Mouse (Mus musculus): ENCODE data around the gene C1qb.

C1qb gene

GRCm38 (mm10) chr4:136893691-136894543, 7.9 kb upstream of the C1qb start:
- DNase-seq (ENCODE audit: low spot score in 2 of 2): no peak

- DNase-seq (ENCODE audit: low spot score in 2 of 2): no peak
These were observed 6.8 kb upstream of the C1qb start, which contains the start of gene C1qc for GRCm38 (mm10) chr4:136892811-136893210. C1qc (minus strand) TSS chr4:136893065.

- DNase-seq (ENCODE audit: low spot score in 2 of 2): no peak
These were observed 6.4 kb upstream of the C1qb start for GRCm38 (mm10) chr4:136892371-136892770.

DNA sequence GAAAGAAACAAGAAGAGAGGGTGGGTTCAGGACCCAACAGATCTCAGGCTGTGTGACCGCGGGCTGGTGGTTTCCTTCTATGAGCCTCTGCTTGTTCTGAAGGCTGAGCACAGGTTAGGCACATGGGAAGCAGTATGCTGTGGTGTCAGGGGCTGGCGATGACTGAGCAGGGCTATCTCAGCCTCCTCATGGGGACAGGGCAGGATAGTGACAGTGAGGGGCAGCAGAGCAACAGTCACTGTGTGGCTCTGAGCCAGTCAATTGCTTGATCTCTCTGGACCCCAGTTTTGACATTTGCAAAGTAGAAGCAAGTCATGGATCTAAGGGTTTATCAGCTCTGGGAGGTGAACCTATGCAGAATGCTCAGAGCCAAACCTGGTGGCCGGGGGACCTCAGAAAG, 5.1 kb upstream of the C1qb start:
- no peak for DNase-seq (ENCODE audit: low spot score in 2 of 2)

- DNase-seq (ENCODE audit: low spot score in 2 of 2): no peak
These were observed 4.0 kb upstream of the C1qb start for GRCm38 (mm10) chr4:136889981-136890380.

DNA sequence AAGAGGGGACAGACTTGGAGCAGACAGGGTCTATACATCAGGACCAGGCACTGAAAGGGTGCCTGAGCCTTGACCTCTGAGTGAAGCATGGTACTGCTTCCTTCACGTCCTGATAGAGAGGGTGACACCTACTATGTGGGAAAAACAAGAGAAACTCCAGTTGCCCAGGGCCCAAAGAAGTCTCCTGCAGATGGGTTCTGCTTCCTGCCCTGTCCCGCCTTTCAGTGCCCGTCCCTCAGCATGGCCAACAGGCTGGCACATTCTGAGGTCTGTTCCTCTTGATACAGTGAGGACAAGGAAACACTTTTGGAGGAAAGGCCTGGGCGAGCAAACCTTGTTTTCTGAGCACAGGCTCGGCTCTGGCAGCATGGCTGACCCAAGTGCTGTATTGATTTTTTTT, 1.7 kb upstream of the C1qb start:
- no peak for DNase-seq (ENCODE audit: low spot score in 2 of 2)

DNA sequence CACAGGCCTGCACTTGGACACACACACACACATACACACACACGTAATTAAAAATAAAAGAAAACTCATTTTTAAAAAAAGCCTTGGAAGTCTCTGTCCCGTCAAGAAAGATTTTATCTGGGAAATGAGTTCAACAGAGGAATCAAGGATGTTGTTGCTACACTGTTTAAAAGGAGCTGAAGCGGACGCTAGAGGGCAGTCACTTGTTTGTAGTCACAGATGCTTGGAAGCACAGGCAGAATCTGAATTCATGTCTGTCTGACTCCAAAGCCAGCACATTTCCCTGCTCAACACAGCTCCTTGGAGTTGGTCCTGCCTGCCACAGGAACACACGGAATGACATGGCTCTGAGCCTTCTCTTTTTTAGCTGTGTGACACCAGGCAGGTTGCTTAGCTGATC, 7.4 kb downstream of the C1qb start:
- no peak for DNase-seq (ENCODE audit: low spot score in 2 of 2)

DNA sequence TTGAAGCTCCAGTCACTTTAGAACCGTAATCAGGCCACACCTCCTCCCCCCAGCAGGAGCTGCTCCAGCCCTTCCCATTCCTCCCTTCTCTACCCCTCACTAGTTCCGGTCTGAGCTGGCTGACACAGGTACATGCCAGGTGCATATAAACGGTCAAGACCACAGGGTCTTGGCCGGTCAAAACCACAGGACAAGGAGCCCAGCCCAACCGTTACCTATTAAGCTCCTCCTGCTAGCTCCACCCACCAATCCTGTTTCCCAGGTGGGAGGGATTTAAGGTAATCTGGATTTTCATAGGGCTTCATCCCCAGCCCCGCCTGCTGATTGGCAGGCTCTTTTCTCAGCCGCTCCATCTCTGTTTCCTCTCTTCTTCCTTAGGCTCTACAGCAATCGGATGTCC, 7.8 kb downstream of the C1qb start:
- no peak for DNase-seq (ENCODE audit: low spot score in 2 of 2)

GRCm38 (mm10) chr4:136876971-136877370, 9.0 kb downstream of the C1qb start:
- no peak for DNase-seq (ENCODE audit: low spot score in 2 of 2)

- no peak for DNase-seq (ENCODE audit: low spot score in 2 of 2)
These were observed 11.0 kb downstream of the C1qb start for GRCm38 (mm10) chr4:136875012-136875411.

DNA sequence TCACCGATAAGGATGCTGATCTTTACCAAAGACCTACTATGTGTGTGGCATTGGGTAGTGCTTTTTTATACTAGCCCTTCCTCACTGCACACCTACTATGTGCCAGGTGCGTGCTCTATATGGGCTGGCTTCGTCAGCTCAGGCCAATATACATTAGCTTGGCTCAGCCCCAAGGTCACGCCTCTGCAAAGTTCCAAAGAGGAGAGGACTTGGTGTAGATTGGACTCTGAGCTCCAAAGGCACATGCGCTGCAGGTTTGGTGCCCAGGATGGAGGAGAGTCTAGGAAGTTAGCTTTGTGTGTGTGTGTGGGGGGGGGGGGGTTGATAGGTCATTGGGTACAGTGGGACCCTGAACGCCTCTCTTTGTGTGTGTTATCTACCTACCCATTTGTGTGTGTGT, 17.6 kb downstream of the C1qb start:
- DNase-seq (ENCODE audit: low spot score in 2 of 2): no peak

GRCm38 (mm10) chr4:136867690-136868345, 18.2 kb downstream of the C1qb start:
- no peak for DNase-seq (ENCODE audit: low spot score in 2 of 2)

- DNase-seq (ENCODE audit: low spot score in 2 of 2): no peak
These were observed 20.5 kb downstream of the C1qb start for GRCm38 (mm10) chr4:136865531-136865930.

DNA sequence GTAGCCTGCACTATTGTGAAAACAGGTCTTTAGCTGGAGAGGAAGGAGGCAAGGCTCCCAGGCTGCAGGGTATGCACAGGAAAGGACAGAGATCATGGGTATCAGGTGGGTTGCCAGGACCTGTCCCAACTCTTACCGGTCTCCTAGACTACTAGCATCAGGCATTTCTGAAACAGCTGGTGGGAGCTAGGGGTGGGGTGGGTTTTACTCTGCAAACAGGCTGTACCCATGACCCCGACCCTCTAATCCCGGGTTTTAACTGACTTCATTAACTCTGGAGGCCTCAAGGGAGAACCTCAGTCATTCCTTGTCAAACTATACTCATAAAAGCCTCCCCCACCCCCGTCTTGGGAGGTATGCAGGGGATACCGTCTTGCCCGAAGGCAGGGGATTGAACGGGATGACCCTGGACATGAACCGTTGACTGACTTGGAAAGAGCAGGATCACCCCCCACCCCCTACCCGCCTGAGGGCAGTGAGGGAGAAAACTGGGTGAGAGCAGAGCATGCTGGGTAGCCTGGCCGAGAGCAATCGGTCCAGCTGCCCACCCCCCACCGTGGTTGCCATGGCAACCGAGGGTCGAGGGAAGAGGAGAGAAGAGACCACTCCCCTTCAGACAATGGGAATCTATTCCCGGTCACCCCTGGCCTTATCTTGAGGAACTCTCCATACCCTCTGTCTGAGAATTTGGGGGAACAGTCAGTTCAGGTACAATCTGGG, 21.1 kb downstream of the C1qb start:
- no peak for DNase-seq (ENCODE audit: low spot score in 2 of 2)

DNA sequence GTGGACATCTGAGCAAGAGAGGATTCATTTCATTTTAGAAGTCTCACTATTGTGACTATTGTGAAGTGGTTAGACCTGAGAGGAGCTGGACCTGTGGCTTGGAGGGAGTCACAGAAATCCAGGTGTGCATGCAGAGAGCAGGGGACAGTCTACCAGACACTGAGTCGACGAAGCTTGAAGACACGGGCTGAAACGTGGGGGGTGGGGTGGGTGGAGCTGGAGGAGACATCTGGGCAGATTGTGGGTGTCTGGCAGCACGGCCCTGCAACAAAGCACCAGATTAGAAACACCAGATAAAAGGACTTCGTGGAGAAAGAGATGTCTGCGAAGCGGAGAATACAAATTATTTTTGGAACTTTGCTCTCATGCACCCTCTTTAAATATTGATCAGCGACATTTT, 22.5 kb downstream of the C1qb start:
- DNase-seq (ENCODE audit: low spot score in 2 of 2): no peak

DNA sequence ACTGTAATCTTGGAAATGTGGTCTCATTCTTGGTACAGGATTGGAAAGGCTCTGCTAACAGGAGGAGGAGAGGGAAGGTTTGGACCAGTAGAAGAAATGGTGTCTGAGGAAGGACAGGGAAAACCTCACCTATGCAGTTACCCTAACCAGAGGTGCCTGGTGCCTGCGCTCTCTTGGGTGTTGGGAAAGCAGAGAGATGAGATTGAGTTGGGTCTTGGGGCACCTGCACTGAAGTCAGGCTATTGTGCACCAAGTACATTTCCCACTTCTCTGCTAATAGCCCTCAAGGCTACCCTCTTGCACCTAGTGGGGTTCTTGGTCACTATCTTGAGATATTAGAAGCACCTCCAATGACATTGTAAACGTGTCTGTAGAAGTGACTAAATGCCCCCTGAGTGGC, 23.6 kb downstream of the C1qb start:
- DNase-seq (ENCODE audit: low spot score in 2 of 2): no peak

DNA sequence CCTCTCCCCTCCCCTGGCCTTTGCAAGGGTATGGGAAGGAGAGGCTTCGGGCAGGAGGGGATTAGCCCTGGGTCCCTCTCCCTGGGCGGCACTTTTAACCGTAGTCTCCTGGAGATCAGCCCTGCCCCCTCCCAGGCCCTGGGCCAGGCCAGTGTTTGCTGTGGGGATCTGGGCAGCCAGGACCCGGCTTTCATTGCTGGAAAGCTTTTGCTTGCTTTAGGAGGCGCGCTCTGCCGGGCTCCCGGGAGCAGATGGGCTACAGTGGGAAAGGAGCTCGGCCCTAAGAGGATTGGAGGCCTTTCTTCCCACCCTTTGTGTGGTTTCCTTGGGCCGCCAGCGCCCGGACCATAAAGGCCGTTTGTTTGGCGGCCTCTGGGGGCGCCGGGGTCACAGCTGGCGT, 24.2 kb downstream of the C1qb start:
- DNase-seq (ENCODE audit: low spot score in 2 of 2): no peak

GRCm38 (mm10) chr4:136860022-136860421, 26.0 kb downstream of the C1qb start:
- DNase-seq (ENCODE audit: low spot score in 2 of 2): no peak

GRCm38 (mm10) chr4:136855081-136855480, 30.9 kb downstream of the C1qb start:
- DNase-seq (ENCODE audit: low spot score in 2 of 2): no peak

DNA sequence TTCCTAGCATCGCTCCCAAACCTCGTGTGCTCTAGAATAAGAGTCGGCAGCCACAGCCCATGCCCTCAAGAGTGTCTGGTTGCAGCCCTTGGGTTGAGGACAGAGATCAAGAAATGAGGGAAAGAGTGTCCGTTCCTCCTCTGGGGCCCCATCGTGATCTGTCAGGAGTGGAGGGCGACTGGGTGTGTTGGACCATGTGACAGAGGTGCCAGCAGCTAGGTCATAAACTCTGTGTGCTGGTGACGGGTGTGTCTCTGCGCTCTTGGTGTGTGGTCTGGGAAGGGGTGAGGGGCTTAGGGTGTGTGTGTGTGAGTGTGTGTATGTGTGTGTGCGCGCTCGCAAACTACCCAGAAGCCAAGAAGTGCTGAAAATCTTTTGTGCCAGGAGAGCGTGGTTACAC, 33.0 kb downstream of the C1qb start:
- no peak for DNase-seq (ENCODE audit: low spot score in 2 of 2)

DNA sequence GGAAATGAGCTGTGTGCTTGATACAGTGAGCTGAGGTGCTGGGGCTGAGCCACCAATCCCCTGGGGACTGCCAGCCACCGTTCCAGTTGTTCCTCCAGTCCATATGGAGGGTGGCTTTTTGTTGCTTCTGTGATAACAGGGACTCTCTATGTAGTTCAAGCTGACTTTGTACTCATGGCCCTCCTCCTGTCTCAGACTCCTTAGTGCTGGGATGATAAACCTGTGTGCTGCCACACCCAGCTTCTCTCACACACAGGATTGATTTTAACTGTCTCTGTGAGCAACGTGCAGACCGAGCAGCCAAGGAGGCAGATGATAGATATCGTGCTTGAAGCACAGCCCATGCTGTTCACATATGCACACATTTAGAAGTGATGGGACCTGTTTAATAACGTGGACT, 33.9 kb downstream of the C1qb start:
- no peak for DNase-seq (ENCODE audit: low spot score in 2 of 2)

GRCm38 (mm10) chr4:136848565-136848964, 37.4 kb downstream of the C1qb start:
- DNase-seq (ENCODE audit: low spot score in 2 of 2): no peak

GRCm38 (mm10) chr4:136847166-136847565, 38.8 kb downstream of the C1qb start:
- no peak for DNase-seq (ENCODE audit: low spot score in 2 of 2)
